ENCODE assay signal across 9 mouse cellular contexts in the genomic region with DNA sequence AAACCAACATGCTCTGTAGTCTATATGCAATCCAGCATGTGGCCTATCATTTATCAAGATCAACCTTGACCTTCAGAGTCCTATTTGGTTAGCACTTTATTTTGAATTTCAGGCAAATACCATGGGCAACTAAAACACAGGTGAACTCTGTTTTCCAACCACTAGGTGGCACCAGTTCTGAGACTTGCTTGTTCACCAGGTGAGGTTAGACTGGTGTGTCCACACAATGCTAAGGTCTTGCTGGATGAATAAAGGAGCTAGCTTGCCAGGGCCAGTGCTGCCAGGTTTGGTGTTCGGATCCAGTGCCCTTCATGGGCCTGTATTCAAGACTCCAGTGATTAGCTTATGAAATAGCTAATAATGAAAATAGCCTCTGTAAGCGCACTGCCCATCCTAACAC. TPM values are rescaled to one million over a fixed set of nuclear protein-coding genes. Genes with fewer than 3 reads are reported as not detected.
DNase-seq lines count a peak whose midpoint lies in the region; TF ChIP-seq lines count a peak whose summit lies in the region.
"Had no signal": no experiment of that assay in that cellular context is flagged by ENCODE, and none has a peak within 500 bp of the region (broad histone marks: within the 10 kb centered on the region; RNA-seq: fewer than 3 reads in every experiment).

No protein-coding gene starts in this region.

- WGBS in heart, adult 2 months, result 72% methylated on average over 2 of the region's 2 CpGs

- intact Hi-C loops in heart, adult 2 months (cut with DNase I), result loop anchor here (1.0 kb wide), 1 partner anchor 100 kb away; no protein-coding TSS in a partner anchor
- intact Hi-C loops in heart, postnatal 25 days (cut with DNase I), result loop anchor here (2.0 to 5.0 kb wide), 2 partner anchors 85 to 100 kb away; no protein-coding TSS in a partner anchor

- H3K79me2 ChIP-seq in heart, adult 2 months (replicated peaks; ENCODE audit: control insufficient read depth, insufficient read depth, low read length), result no peaks in the 10 kb centered on the region

- H3K4me1 ChIP-seq in heart, adult 2 months (ENCODE audit: control insufficient read depth, insufficient read depth, low read length), result peaks cover 2% of the 10 kb centered on the region; the same call in 1 of the 2 replicates
- no peaks in the 10 kb centered on the region for H3K4me1 ChIP-seq in ES-Bruce4 (ENCODE audit: control insufficient read depth, insufficient read depth, low read length)

- H3K27me3 ChIP-seq in heart, adult 2 months (ENCODE audit: control insufficient read depth, insufficient read depth, low read length), result no peaks in the 10 kb centered on the region
- H3K27me3 ChIP-seq in ES-Bruce4 (ENCODE audit: control insufficient read depth, insufficient read depth, low read length, poor library complexity, severe bottlenecking), result no peaks in the 10 kb centered on the region
- H3K27me3 ChIP-seq: embryonic facial prominence, embryonic 13.5 days had no signal

- no peak for TF ChIP-seq POLR2A in heart, adult 2 months (IDR thresholded peaks at IDR 0.05; ENCODE audit: insufficient read depth, low read depth, low read length)
- TF ChIP-seq POLR2A in ES-Bruce4 (IDR thresholded peaks at IDR 0.05; ENCODE audit: insufficient read depth, low read length), result no peak

- no peak overlapping the region for H3K27ac ChIP-seq in heart, adult 2 months
- no peak overlapping the region for H3K27ac ChIP-seq in ES-Bruce4 (ENCODE audit: insufficient read depth, low read length)
- H3K27ac ChIP-seq: embryonic facial prominence, embryonic 13.5 days had no signal

- TF ChIP-seq EP300 in heart, adult 2 months (IDR thresholded peaks at IDR 0.05; ENCODE audit: insufficient read depth, low read depth, low read length), result no peak
- TF ChIP-seq EP300 in ES-Bruce4 (IDR thresholded peaks at IDR 0.05; ENCODE audit: insufficient read depth, low read depth, low read length), result no peak

- DNase-seq in heart, adult 2 months, result peak in 1 of 2 experiments; percentile 32
- no peak for DNase-seq in heart, postnatal 25 days (ENCODE audit: low spot score)
- peak; percentile 56 for DNase-seq in c-Kit-positive CD71-positive TER-119-negative erythroid progenitor cells, embryonic 14.5 days (ENCODE audit: low read depth)
- DNase-seq in forelimb bud, embryonic 11.5 days (ENCODE audit: low read depth, low spot score), result peak; percentile 75
- DNase-seq in kidney, postnatal 25 days, result peak; percentile 64 to 80
- DNase-seq in lung, postnatal 36 days, result peak; percentile 86
- peak; percentile 68 for DNase-seq in testis, postnatal 10 days (ENCODE audit: low spot score)

- TF ChIP-seq CTCF in heart, adult 2 months (IDR thresholded peaks at IDR 0.05), result peak; percentile 87
- peak; percentile 25 for TF ChIP-seq CTCF in ES-Bruce4 (IDR thresholded peaks at IDR 0.05; ENCODE audit: low read depth, low read length)

- H3K9me3 ChIP-seq in ES-Bruce4 (replicated peaks; ENCODE audit: control insufficient read depth, insufficient read depth, low read length, poor library complexity, severe bottlenecking), result no peaks in the 10 kb centered on the region
- H3K9me3 ChIP-seq: embryonic facial prominence, embryonic 13.5 days had no signal

- no peak overlapping the region for H3K4me3 ChIP-seq in heart, adult 2 months
- H3K4me3 ChIP-seq in ES-Bruce4 (ENCODE audit: low read depth, low read length), result no peak overlapping the region
- H3K4me3 ChIP-seq: embryonic facial prominence, embryonic 13.5 days had no signal

- H3K9ac ChIP-seq in heart, adult 2 months (ENCODE audit: low read depth, low read length), result no peak overlapping the region
- no peak overlapping the region for H3K9ac ChIP-seq in ES-Bruce4 (ENCODE audit: low read depth, poor library complexity, severe bottlenecking)
- H3K9ac ChIP-seq: embryonic facial prominence, embryonic 13.5 days had no signal

- H3K36me3 ChIP-seq in heart, adult 2 months (ENCODE audit: control insufficient read depth, insufficient read depth, low read length), result no peaks in the 10 kb centered on the region
- no peaks in the 10 kb centered on the region for H3K36me3 ChIP-seq in ES-Bruce4 (ENCODE audit: control insufficient read depth, insufficient read depth, low read length, poor library complexity, severe bottlenecking)
- H3K36me3 ChIP-seq: embryonic facial prominence, embryonic 13.5 days had no signal

RNA-seq across cellular contexts. Expression of gene Nrip3, which starts 10.9 kb away (rescaled TPM):
- total RNA-seq in heart, adult 2 months (2021), result under 1 TPM; 0.05 to 0.36 TPM
- 0.10 and 0.15 TPM in 2 replicates for polyA plus RNA-seq in heart, adult 2 months (2012; rRNA removed)
- under 1 TPM; 0.39 to 0.45 TPM for total RNA-seq in heart, postnatal 25 days (2021)
- 0.85 and 1.6 TPM in 2 replicates for polyA plus RNA-seq in ES-Bruce4 (2011; ENCODE audit: insufficient read depth, insufficient read length, low read depth, missing spikeins)

RNA-seq across cellular contexts. Expression of gene Tmem9b, which starts 40.1 kb away (rescaled TPM):
- total RNA-seq in heart, adult 2 months (2021), result 10 to 100 TPM; 28.1 to 34.3 TPM
- polyA plus RNA-seq in heart, adult 2 months (2012; rRNA removed), result 35.4 and 61.2 TPM in 2 replicates
- 10 to 100 TPM; 28.5 to 31.3 TPM for total RNA-seq in heart, postnatal 25 days (2021)
- 13.8 and 14.5 TPM in 2 replicates for polyA plus RNA-seq in ES-Bruce4 (2011; ENCODE audit: insufficient read depth, insufficient read length, low read depth, missing spikeins)
